Mouse (Mus musculus) myocyte (in vitro differentiated cells): ENCODE data around the gene Gpc6.

Experiments used
- CEBPB ChIP-seq: IDR thresholded peaks from 2 replicates; pipeline ENCODE4 v1.6.1; 2011; ENCODE audit warnings: mild to moderate bottlenecking, moderate library complexity; ENCODE audit not compliant: poor library complexity, insufficient read depth, severe bottlenecking
- E2F4 ChIP-seq: IDR thresholded peaks from one replicate; pipeline ENCODE4 v1.6.1; 2011; ENCODE audit warnings: mild to moderate bottlenecking, control low read depth, moderate library complexity; ENCODE audit not compliant: insufficient read depth
- MAX ChIP-seq: IDR thresholded peaks from one replicate; pipeline ENCODE4 v1.6.1; 2011; ENCODE audit warnings: low read depth, mild to moderate bottlenecking, control low read depth
- MYOD1 ChIP-seq, 3 experiments: IDR thresholded peaks; one replicate each; pipeline ENCODE4 v1.6.1; 2011; ENCODE audit warnings: control low read depth in 2 of 3, low read depth in 2 of 3, mild to moderate bottlenecking in 2 of 3, moderate library complexity in 1 of 3; ENCODE audit not compliant: insufficient read length in 2 of 3, control insufficient read depth in 1 of 3
- MYOG ChIP-seq, 3 experiments: IDR thresholded peaks; one replicate each; pipeline ENCODE4 v1.6.1; 2011; ENCODE audit warnings: control low read depth in 2 of 3, low read depth in 2 of 3, mild to moderate bottlenecking in 2 of 3; ENCODE audit not compliant: insufficient read length in 2 of 3, control insufficient read depth in 1 of 3, insufficient read depth in 1 of 3
- POLR2A ChIP-seq: IDR thresholded peaks from one replicate; pipeline ENCODE4 v1.6.1; 2011; ENCODE audit warnings: low read depth, mild to moderate bottlenecking, control low read depth, moderate library complexity; ENCODE audit not compliant: insufficient read length
- POLR2AphosphoS2 ChIP-seq: IDR thresholded peaks from one replicate; pipeline ENCODE4 v1.6.1; 2011; ENCODE audit warnings: low read depth, control low read depth; ENCODE audit not compliant: insufficient read length
- REST ChIP-seq: IDR thresholded peaks from one replicate; pipeline ENCODE4 v1.6.1; 2011; ENCODE audit warnings: mild to moderate bottlenecking, control low read depth, moderate library complexity; ENCODE audit not compliant: insufficient read depth, insufficient read length
- SRF ChIP-seq: IDR thresholded peaks from one replicate; pipeline ENCODE4 v1.6.1; 2011; ENCODE audit warnings: low read depth; ENCODE audit not compliant: control insufficient read depth, insufficient read length
- TCF12 ChIP-seq: IDR thresholded peaks from one replicate; pipeline ENCODE4 v1.6.1; 2011; ENCODE audit warnings: mild to moderate bottlenecking, control low read depth; ENCODE audit not compliant: poor library complexity, insufficient read depth, severe bottlenecking
- TCF3 ChIP-seq: IDR thresholded peaks from one replicate; pipeline ENCODE4 v1.6.1; 2011; ENCODE audit warnings: low read depth, control low read depth; ENCODE audit not compliant: insufficient read length
- USF1 ChIP-seq: IDR thresholded peaks from one replicate; pipeline ENCODE4 v1.6.1; 2011; ENCODE audit warnings: low read depth, mild to moderate bottlenecking, control low read depth, moderate library complexity

GRCm38 (mm10) chr14:117301019-117301418, 375.9 kb downstream of the Gpc6 start:
- TF ChIP-seq POLR2A (no peak), MAX (no peak), USF1 (no peak), E2F4 (no peak), SRF (no peak), REST (no peak), MYOG (IDR thresholded peaks at IDR 0.05; ENCODE audit: control insufficient read depth in 1 of 3, insufficient read depth in 1 of 3, insufficient read length in 2 of 3, low read depth in 2 of 3) (no peak), MYOD1 (IDR thresholded peaks at IDR 0.05; ENCODE audit: control insufficient read depth in 1 of 3, insufficient read length in 2 of 3, low read depth in 2 of 3) (no peak), TCF12 (no peak), POLR2AphosphoS2 (no peak), CEBPB (no peak), TCF3 (no peak)
